Mouse (Mus musculus): ENCODE results near the gene Lypd5. TPM values are rescaled to one million over a fixed set of nuclear protein-coding genes. Genes with fewer than 3 reads are reported as not detected.

Lypd5 gene
- polyA plus RNA-seq (2012; rRNA removed) = not detected in 2 replicates

DNA sequence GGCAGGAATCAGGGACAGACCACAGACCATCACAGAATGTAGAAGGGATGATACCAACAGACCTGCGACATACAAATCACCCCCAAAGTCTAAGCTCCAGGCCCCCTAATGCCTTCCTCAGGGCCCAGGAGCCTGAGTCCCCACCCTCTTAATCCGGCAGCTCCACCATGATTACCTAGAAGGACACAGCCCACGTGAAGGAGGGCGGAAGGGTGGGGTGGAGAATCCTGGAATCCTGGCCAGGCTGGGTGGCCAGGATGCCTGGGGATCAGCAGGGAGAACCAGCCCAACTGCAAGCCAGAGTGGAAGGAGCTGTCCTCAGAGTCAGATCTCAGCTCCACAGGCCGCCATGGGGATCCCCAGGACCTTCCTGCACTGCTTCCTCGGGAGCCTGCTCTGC, at the start of gene Lypd5:
Gene Lypd5 (plus strand): TSS at position 301 of the 400 bp plus-strand sequence.
- no peak for DNase-seq (ENCODE audit: low spot score)

DNA sequence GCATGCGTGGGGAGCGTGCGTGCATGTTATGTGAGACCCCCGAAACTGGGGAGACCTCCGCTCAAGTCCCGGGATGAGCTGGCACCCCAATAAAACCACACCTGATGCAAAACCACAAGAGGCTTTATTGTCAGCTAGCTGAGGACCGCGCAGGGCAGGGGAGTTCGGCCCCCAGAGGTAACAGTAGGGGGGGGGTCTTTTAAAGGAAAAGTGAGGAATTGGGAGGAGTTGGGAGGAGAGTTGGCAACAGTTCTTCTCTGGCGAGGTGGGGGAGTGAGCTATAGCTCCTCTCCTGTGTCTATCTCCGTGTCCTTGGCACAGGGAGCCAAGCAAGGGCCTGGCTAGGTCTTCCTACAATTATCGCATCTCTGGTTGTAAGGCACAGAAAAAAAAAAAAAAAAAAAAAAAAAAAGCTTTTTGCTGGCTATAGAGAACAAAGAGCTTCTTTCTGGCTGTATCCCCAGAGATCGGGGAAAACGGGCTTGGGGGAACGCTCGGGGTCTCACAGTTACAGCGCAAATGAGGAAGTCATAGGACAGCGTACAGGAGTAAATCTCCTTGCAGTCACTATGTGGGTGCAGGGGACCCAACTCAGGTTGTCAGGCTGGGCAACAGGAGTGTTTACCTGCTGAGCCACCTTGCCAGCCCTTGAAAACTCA, 49.0 kb upstream of the Lypd5 start:
- DNase-seq (ENCODE audit: low spot score) = no peak

DNA sequence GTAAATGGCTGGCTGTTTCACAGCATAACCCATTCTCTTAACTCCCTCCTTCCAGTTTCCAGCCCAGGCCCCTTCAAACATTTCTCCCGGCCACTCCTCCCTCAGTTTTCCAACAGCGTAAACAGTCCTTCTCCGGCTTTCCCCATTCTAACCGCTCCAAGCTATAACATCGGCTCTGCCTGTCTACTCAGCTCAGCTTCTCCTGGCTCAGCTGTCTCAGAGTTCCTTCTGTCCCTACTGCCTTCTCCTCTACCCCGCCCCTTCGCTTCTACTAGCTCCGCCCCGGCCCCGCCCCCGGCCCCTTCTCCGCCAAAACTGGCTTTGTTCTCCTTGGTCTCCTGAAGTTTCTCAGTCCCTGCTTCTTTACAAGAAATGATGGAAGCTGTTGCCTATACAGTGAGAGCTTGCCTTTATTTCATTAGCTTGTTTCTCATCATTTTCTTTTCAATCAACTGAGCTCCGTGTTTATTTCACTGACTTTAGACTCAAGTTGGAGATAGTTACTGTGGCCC, 48.2 kb upstream of the Lypd5 start, which contains the start of gene Zfp61:
Gene Zfp61 (minus strand): TSS at position 462 of the 512 bp plus-strand sequence.
- DNase-seq (ENCODE audit: low spot score) = no peak

DNA sequence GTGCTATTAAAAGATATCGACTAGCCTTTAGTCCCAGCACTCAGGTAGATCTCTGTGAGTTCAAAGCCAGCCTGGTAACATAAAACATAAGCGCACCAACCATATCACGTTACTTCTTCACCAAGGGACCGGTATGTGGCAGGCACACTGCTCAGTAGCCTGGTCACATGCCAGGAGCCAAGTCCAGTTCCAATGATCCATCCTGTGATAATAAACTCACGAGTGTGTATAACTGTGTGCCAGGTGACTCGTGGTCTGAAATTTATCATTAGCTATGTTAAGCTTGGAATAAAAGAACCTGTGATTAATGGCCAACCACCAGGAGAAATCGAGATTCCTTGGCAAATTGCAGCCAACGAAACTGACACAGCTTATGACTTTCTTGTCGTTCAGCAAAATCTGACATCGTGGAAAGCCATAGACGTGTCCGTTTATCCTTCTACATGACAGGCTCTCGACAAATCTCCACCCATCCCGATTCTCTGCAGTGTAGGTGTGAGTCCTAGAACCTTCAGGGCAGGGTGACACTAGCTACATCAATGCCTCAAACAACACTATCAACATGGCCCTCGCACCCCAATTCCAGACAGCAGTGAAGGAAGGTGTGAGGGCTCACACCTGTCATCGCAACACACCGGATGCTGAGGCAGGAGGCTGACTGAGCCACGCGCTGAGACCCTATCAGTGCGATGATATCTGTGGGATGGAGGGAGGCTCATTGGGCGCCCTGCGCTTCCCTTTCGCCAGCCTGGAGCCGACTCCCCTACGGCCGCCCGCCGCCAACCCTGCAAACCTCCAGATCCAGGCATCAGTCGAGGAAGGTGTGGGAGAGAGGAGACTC, 33.0 kb upstream of the Lypd5 start:
- DNase-seq (ENCODE audit: low spot score) = no peak

DNA sequence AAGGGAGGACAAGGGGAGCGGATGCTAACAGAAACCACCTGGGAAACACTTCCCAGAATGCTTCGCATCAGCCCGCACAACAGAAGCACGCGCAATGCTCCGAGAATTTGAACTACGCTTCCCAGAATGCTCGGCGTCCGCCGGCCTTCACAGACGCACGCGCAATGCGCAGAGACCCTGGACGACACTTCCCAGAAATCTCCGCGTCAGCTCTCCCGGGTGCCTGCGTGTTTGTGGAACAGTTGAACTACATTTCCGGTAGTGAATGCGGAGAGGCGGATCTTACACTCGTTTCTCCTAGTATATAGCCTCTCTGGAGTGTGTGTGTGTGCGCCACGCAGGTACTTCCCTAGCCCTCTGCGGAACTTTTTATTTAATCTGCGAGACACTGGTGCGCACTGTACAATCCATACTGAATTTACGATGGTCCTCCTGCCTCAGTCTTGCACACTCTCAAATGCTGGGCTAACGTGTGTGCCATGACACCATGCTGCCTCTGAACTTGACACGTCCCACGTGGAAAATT, 32.4 kb upstream of the Lypd5 start, which contains the start of gene Zfp94:
Gene Zfp94 (minus strand): TSS at position 100 of the 526 bp plus-strand sequence.
- DNase-seq (ENCODE audit: low spot score) = peak; percentile 82

DNA sequence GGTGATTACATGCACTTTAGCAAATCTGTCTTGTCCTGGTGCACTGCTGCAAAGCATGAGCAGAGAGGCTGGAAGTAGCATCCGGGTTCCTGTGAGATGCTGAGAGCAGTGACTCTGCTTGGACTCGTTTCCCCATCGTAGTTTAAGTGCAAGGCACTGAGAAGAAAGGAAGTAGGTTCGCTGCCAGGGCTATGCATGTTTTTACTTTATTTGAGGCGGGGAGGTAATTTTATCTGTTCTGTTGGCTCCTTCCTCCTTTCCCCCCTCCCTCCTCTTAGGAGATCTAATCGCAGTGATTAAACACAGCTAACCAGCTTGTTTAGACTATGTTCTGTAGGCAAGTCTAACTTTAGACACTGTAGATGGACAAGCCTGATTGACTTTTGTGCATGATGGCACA, 30.1 kb upstream of the Lypd5 start:
- no peak for DNase-seq (ENCODE audit: low spot score)

DNA sequence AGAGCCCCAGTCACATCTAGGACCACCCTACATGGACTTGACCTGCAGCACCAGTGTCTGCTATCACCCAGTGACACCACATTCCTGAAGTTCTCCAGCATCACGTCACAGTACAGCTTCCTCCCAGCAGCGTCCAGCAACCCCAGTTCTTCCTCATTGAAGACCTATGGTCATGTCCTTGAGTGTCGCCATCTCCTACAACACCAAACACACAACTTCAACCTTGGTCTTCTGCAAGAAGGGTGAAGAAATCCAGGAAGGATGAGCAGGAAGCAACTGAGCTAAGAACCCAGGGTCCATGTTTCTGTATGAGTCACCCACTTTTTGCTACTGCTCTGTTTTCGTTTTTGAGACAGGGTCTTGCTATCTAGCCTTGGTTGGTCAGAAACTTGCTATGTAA, 26.4 kb upstream of the Lypd5 start:
- DNase-seq (ENCODE audit: low spot score) = no peak

DNA sequence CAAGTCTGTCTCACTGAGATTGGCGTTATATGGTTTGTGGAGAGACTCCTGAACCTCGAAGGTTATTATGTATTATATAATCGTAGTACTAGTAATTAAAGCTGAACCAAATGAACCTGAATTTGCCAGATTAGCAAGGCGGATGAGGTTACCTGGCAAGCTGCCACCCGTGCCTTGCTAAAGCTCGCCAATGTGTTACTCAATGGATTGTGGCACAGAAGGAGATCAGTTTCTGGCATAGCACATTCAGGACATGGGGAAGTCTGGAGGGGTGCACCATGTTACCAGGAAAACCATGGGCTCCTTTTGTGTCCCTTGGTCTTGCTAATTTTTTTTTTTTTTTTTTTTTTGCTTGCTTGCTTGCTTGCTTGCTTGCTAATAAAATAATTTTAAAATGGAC, 23.8 kb upstream of the Lypd5 start:
- no peak for DNase-seq (ENCODE audit: low spot score)

DNA sequence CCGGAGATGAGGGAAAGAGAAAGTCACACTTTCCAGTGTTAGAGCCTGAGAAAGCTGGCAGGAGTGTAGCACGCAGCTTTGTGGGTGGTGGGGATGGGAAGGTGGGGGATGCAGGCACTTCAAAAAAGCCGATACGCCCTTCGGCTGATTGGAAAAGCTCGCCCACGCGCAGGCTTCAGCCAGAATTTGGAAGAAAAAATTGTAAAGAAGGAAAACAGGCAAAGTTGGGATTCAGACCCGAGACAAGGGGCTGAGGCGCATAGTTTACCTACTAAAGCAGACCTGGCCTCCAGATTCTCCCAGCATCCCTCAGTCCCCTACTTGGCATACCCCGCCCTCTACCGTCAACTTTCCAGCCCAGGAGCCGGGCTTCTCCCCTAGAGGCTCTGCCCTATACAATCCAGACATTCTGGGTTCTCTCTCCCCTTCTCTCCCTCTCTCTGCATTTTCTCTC, 23.3 kb upstream of the Lypd5 start:
- DNase-seq (ENCODE audit: low spot score) = no peak

DNA sequence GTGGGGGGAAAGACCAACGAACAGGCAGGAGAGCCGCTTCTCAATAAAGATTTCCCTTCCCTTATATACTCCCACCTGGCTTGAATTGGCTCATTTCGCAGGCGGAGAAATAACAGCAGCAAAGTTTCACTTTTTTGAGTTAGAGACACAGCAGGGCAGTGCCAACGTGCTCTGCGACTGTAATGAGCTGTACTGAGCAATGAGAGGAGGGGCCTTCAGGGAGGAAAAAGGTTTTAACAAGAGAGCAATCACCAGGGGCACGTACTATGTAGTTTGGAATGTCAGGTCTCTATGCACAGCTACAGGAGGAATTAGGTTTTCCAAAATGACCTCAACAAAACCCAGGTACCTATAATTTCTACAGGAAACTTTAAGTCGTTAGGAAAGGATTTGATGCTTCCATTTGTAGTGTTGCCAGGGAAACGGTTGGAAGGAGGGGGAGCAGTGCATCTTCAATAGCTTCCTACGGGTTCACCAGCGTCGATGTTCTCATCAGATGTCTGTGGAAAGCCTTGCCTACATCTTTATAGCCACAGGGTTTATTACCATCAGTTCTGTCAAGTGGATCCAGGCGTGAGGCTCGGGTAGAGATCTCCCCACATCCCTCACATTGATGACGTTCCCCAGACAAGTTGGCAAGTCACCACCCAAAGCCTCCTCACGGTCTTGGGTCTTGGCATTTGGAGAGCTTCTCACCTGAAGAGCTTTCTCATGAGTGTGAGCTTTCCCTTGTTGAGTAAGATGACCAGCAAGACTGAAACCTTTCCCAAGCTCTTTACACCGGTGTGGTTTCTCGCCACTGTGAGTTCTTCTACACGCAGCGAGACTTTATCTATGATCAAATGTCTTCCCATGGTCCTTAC, 22.5 kb upstream of the Lypd5 start:
- no peak for DNase-seq (ENCODE audit: low spot score)

DNA sequence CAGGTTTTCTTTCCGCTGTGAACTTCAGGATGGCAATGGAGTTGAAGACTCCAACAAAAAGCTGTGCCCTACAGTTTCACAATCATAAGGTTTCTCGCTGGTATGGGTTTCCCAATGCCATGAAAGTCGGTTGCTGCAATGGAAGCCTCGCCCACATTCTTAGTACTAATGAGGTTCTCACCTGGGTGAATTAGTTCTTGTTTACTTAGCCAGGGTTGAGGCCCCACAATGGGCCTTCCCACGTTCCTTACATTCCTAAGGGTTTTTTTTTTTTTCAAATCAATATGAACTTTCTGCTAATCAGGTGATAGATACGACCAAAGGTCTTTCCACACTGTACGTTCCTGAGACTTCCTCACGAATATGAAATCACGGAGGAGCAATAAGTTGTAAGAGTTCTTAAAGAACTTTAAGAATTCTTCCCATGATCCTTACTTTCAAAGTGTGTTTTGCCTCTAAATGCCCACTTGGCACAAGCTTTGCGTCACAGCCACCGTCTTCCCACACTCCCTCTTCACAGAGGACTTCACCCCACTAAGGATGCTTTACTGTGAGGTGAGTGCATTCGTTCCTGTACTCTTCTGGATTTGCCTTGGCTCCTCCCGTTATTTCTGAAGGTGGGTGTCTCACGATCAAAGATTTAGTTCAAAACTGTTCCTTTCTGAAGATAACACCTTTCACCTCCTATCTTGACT, 21.6 kb upstream of the Lypd5 start:
- no peak for DNase-seq (ENCODE audit: low spot score)

DNA sequence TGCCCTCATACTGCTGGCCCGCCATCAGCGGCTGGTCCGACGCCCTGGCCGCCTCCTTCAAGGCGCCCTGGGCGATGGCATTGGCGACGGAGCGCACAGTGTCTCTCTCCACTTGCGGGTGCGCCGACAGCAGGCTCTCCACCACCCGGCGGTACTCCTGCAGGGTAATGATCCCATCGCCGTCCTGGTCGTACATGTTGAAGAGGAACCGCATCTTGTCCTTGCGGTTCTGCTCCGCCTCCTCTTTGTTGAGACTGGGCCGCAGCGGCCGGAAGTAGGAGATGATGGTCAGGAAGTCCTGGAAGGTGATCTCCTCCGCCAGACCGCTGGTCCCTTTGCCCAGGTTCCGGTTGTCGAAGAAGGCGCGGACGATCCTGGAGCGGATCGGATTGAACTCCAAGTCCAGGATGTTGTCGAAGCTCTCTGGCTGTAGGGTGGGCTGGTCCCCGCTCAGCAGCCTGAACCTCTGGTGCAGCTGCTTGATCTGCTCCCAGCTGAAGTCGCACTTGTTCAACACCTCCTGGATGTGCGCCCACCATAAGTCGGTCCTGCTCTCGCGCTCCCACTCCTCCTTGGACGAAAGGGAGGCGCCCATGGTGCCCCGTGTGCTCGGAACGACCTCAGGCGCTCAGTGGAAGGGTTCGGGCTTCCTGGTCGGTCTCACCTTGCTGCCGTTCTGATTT, 15.6 kb upstream of the Lypd5 start, which contains the start of gene Tescl:
Gene Tescl (minus strand): TSS at position 633 of the 683 bp plus-strand sequence.
- DNase-seq (ENCODE audit: low spot score) = no peak

DNA sequence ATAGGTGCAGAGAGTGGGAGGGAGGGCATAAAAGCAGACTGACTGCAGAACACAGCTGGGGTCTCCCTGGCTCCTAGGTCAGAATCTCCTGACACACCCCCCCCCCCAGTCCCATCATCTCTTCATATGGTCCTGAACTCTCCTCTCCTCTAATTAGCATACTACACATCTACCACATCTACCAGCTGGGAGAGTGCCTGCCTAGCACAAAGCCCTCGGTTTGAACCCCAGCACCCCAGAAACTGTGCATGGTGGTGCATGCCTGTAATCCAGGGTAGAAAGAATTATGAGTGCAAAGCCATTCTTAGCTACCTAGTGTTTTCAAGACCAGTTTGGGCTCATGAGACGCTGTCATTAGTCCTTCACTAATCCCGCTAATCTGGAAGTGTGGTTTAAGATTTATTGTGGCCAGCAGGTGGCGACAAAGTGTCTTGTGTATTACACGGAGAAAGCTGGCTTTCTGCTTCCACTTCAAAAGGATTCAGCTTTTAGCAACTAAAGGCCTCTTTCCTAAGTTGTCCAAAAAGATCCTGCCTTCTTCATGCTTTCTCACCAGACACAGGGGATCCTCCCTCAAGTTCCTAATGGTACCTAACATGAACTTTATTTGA, 13.2 kb upstream of the Lypd5 start:
- DNase-seq (ENCODE audit: low spot score) = no peak

DNA sequence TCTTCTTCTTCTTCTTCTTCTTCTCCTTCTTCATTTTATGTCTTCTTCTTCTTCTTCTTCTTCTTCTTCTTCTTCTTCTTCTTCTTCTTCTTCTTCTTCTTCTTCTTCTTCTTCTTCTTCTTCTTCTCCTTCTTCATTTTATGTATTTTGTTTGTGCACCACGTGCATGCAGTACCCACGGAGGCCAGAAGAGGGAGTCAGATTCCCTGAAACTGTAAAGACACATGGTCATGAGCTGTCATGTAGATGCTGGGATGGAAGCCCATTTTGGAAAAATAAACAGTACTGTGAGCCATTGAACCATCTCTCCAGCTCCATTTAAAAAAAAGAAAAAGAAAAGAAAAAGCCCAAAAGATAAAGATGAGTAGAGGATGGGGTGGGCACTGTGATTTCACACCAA, 10.8 kb upstream of the Lypd5 start:
- DNase-seq (ENCODE audit: low spot score) = no peak

DNA sequence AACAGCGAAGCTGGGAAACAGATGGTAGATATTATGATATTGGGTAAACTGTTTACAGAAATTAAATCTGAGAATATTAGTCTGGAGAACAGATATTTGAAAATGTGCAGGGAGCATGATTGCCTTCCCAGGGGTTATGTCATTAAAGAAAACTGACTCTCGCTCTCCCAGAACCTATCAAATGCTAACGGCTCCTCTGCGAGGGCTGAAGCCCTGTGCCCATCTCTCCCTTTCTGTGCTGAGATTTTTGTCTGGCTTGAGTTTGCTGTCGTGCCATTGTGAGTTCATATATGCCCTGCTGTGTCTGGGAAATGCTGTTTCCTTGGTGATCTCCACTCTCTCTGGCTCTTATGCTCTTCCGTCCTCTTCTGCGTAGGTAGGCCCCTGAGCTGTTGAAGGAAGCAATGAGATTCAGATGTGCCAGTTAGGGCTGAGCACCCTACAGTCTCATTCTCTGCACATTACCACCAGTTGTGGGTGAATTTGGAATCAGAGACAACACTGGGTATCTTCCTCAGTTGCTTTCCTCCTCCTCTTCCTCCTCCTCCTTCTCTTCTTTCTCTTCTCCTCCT, 5.2 kb upstream of the Lypd5 start:
- no peak for DNase-seq (ENCODE audit: low spot score)

DNA sequence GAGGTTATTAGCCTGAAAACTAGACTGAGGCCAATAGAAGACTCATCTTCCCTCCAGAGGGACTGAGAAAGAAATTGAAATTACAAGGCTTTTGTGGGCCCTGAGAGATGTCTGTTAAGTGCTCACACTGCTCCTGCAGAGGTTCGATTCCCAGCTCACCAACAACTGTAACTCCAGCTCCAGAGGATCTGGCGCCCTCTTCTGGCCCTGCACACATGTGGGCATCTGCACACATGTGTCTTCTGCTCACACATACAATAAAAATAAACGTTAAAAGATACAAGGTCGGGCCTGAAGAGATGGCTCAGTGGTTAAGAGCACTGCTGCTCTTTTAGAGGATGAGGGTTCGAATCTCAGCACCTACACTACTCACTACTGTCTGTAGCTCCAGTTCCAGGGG, 2.6 kb upstream of the Lypd5 start:
- DNase-seq (ENCODE audit: low spot score) = no peak

DNA sequence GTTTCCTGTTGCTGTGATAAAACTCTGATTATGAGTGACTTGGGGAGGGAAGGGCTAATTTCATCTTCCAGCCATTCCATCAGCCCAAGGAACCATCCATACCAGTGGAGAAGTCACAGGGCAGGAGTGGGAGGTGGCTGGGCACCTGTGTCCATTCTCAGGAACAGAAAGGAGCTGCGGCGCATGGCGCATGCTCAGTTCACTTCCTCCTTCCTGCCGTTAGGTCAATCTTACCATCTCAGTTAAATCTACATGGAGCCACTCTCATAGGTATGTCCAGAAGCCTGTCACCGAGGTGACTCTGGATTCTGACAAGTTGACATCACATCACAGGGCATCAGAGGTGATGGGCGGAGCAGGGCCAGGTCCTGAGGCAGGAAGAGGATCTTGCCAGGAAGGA, 6.7 kb downstream of the Lypd5 start:
- DNase-seq (ENCODE audit: low spot score) = no peak

DNA sequence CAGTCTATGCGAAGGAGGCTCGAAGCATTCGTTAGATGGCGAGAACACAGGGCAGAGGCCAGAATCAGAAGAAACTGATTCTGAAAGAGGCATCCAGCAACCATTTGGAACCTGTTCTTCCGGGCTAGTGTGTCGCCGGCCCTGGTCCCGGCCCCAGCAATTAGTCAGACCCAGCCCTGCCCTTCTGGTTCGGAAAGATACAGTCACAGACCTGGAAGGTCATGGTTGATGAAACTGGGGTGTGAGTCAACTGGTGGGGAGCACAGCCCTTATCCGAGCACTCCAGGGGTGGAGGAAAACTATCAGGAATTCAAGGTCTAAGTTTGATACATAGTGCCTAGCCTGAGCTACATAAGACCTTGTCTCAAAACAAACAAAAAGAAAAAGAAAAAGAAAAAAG, 7.1 kb downstream of the Lypd5 start:
- DNase-seq (ENCODE audit: low spot score) = no peak

DNA sequence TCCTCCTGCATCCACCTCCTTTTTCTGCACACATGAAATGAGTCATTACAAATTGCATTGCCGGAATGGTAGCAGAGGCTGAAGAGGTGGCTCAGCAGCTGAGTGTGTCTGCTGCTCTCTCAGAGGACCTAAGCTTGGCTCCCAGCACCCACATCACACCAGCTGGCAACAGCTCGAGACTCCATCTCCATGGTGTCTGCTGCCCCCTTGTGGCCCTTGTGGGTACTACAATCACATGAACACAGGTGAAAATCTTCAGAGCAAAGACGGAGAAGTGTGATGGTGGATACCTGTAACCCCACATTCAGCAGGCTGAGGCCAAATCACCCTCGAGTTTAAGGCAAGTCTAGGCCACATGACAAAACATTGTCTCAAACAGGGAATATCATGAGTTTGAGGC, 8.9 kb downstream of the Lypd5 start:
- DNase-seq (ENCODE audit: low spot score) = no peak

DNA sequence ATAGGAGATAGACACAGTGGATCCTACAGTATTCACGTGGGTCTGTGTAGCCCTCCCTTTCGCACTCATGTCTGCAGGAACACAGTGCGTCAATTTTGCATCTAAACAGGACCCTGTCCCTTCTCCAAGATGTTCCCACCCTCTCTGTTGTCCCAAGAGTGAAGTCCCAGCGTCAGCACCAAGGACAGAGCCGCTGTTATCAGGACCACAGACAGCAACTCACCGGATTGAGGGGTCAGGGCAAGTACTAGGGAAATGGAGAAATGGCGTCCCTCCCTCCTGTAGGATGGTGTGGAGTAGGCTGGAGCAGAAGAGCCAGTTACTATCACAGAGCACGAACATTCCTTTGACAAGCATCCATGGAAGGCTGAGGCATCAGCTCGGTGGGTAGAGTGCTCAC, 10.3 kb downstream of the Lypd5 start:
- DNase-seq (ENCODE audit: low spot score) = no peak
